Mouse (Mus musculus) megakaryocyte progenitor cell, adult 5-6 weeks (primary cell): ENCODE data around the gene Cyth3. TPM values are rescaled to one million over a fixed set of nuclear protein-coding genes. Genes with fewer than 3 reads are reported as not detected.

Experiments
- total RNA-seq, 2 experiments: library from RNA; stranded (forward) in 1 of 2; stranded (reverse) in 1 of 2; fragments of 157-497, 149-512 nt in 1 of 2; fragments of 200-1000 nt in 1 of 2; gene quantifications; 2 replicates each; pipeline versions ENCODE4 v1.2.3 to v1.2.4; 2015 to 2017

Cyth3 gene
- total RNA-seq, 2 experiments from 2014 or later, result 8.8 to 15.7 TPM

Other genes starting within 250 kb of the Cyth3 start
- gene Kdelr2, start 218.6 kb upstream of the Cyth3 start, total RNA-seq (2015), result 98.7 and 103 TPM in 2 replicates
- 150 and 171 TPM in 2 replicates for gene Kdelr2, start 218.6 kb upstream of the Cyth3 start, total RNA-seq (2017)
- 13.4 and 15.3 TPM in 2 replicates for gene Daglb, start 157.9 kb upstream of the Cyth3 start, total RNA-seq (2015)
- 22.7 and 25.9 TPM in 2 replicates for gene Daglb, start 157.9 kb upstream of the Cyth3 start, total RNA-seq (2017)
- 654 and 681 TPM in 2 replicates for gene Rac1, start 94.4 kb upstream of the Cyth3 start, total RNA-seq (2015)
- gene Rac1, start 94.4 kb upstream of the Cyth3 start, total RNA-seq (2017), result 85.9 and 114 TPM in 2 replicates
- 24.0 and 26.4 TPM in 2 replicates for gene Usp42, start 109.8 kb downstream of the Cyth3 start, total RNA-seq (2015)
- gene Usp42, start 109.8 kb downstream of the Cyth3 start, total RNA-seq (2017), result 10.0 and 12.5 TPM in 2 replicates
- 22.1 and 22.7 TPM in 2 replicates for gene Eif2ak1, start 195.3 kb downstream of the Cyth3 start, total RNA-seq (2015)
- 34.2 and 35.2 TPM in 2 replicates for gene Eif2ak1, start 195.3 kb downstream of the Cyth3 start, total RNA-seq (2017)